Mouse (Mus musculus): ENCODE data around the gene 6430571L13Rik. TPM values are rescaled to one million over a fixed set of nuclear protein-coding genes. Genes with fewer than 3 reads are reported as not detected.

6430571L13Rik gene
- total and polyA plus RNA-seq, 2 experiments = 0.46 to 1.6 TPM

- Histone ChIP-seq H3K9ac (ENCODE audit: low read depth, low read length) (no peak overlapping the region), H3K79me2 (ENCODE audit: control insufficient read depth, insufficient read depth, low read length) (no peaks in the 10 kb centered on the region), H3K27ac (replicated peaks; ENCODE audit: insufficient read depth, low read depth, low read length) (no peak overlapping the region), H3K36me3 (ENCODE audit: control insufficient read depth, insufficient read depth, low read length) (no peaks in the 10 kb centered on the region), H3K27me3 (ENCODE audit: control insufficient read depth, insufficient read depth, low read length) (no peaks in the 10 kb centered on the region), H3K4me3 (ENCODE audit: insufficient read depth, low read depth, low read length) (no peak overlapping the region), H3K4me1 (ENCODE audit: control insufficient read depth, insufficient read depth, low read length) (no peaks in the 10 kb centered on the region)
- TF ChIP-seq POLR2A (IDR thresholded peaks at IDR 0.05; ENCODE audit: extremely low read depth, insufficient read depth, low read length) (no peak), CTCF (IDR thresholded peaks at IDR 0.05; ENCODE audit: low read depth, low read length) (no peak)
- no peak for DNase-seq (ENCODE audit: extremely low read depth, low read depth, low spot score)
- WGBS = 56% methylated on average over 2 of the region's 2 CpGs
Measured at GRCm38 (mm10) chr9:107388263-107388662, 47.9 kb downstream of the 6430571L13Rik start.

GRCm38 (mm10) chr9:107396397-107396796 is 56.0 kb downstream of the 6430571L13Rik start:
- 32% methylated on average over 4 of the region's 4 CpGs for WGBS
- Histone ChIP-seq H3K4me1 (ENCODE audit: control insufficient read depth, insufficient read depth, low read length) (no peaks in the 10 kb centered on the region), H3K27me3 (ENCODE audit: control insufficient read depth, insufficient read depth, low read length) (peaks cover 10% of the 10 kb centered on the region; the same call in 1 of the 2 replicates), H3K27ac (replicated peaks; ENCODE audit: insufficient read depth, low read depth, low read length) (no peak overlapping the region), H3K79me2 (ENCODE audit: control insufficient read depth, insufficient read depth, low read length) (no peaks in the 10 kb centered on the region), H3K9ac (ENCODE audit: low read depth, low read length) (no peak overlapping the region), H3K36me3 (ENCODE audit: control insufficient read depth, insufficient read depth, low read length) (no peaks in the 10 kb centered on the region), H3K4me3 (ENCODE audit: insufficient read depth, low read depth, low read length) (no peak overlapping the region)
- TF ChIP-seq POLR2A (IDR thresholded peaks at IDR 0.05; ENCODE audit: extremely low read depth, insufficient read depth, low read length) (no peak), CTCF (IDR thresholded peaks at IDR 0.05; ENCODE audit: low read depth, low read length) (no peak)
- no peak for DNase-seq (ENCODE audit: extremely low read depth, low read depth, low spot score)

- WGBS = 32% methylated on average over 11 of the region's 11 CpGs
- H3K4me1 ChIP-seq (ENCODE audit: control insufficient read depth, insufficient read depth, low read length) = no peaks in the 10 kb centered on the region
Measured at GRCm38 (mm10) chr9:107398968-107399367, 58.6 kb downstream of the 6430571L13Rik start.

GRCm38 (mm10) chr9:107399491-107399971 is 59.1 kb downstream of the 6430571L13Rik start, which contains the start of gene Cacna2d2:
Gene Cacna2d2, plus strand, starts transcription at chr9:107399612.
- H3K4me3 ChIP-seq (ENCODE audit: insufficient read depth, low read depth, low read length) = peak within 1 kb of the TSS; percentile 18; the same call in 1 of the 2 replicates
- H3K27me3 ChIP-seq (ENCODE audit: control insufficient read depth, insufficient read depth, low read length) = peaks cover 12% of the 10 kb centered on the region; the same call in 1 of the 2 replicates
- H3K9ac ChIP-seq (ENCODE audit: low read depth, low read length) = no peak within 1 kb of the TSS
- WGBS = 2% methylated on average over 47 of the region's 54 CpGs
- TF ChIP-seq POLR2A (IDR thresholded peaks at IDR 0.05; ENCODE audit: extremely low read depth, insufficient read depth, low read length) (no peak), CTCF (IDR thresholded peaks at IDR 0.05; ENCODE audit: low read depth, low read length) (no peak)
- H3K36me3 ChIP-seq (ENCODE audit: control insufficient read depth, insufficient read depth, low read length) = no peaks in the 10 kb centered on the region
- no peaks in the 10 kb centered on the region for H3K79me2 ChIP-seq (ENCODE audit: control insufficient read depth, insufficient read depth, low read length)
- no peaks in the 10 kb centered on the region for H3K4me1 ChIP-seq (ENCODE audit: control insufficient read depth, insufficient read depth, low read length)
- no peak for DNase-seq (ENCODE audit: extremely low read depth, low read depth, low spot score)
- H3K27ac ChIP-seq (replicated peaks; ENCODE audit: insufficient read depth, low read depth, low read length) = no peak within 1 kb of the TSS

More at GRCm38 (mm10) chr9:107398968-107399367, 58.6 kb downstream of the 6430571L13Rik start:
- Histone ChIP-seq H3K79me2 (ENCODE audit: control insufficient read depth, insufficient read depth, low read length) (no peaks in the 10 kb centered on the region), H3K27me3 (ENCODE audit: control insufficient read depth, insufficient read depth, low read length) (peaks cover 12% of the 10 kb centered on the region; the same call in 1 of the 2 replicates), H3K4me3 (ENCODE audit: insufficient read depth, low read depth, low read length) (no peak overlapping the region), H3K36me3 (ENCODE audit: control insufficient read depth, insufficient read depth, low read length) (no peaks in the 10 kb centered on the region), H3K9ac (ENCODE audit: low read depth, low read length) (no peak overlapping the region), H3K27ac (replicated peaks; ENCODE audit: insufficient read depth, low read depth, low read length) (no peak overlapping the region)
- no peak for TF ChIP-seq POLR2A (IDR thresholded peaks at IDR 0.05; ENCODE audit: extremely low read depth, insufficient read depth, low read length)
- no peak for TF ChIP-seq CTCF (IDR thresholded peaks at IDR 0.05; ENCODE audit: low read depth, low read length)
- no peak for DNase-seq (ENCODE audit: extremely low read depth, low read depth, low spot score)

GRCm38 (mm10) chr9:107400060-107400511 is 59.7 kb downstream of the 6430571L13Rik start:
- no peak overlapping the region for H3K27ac ChIP-seq (replicated peaks; ENCODE audit: insufficient read depth, low read depth, low read length)
- 3% methylated on average over 44 of the region's 45 CpGs for WGBS
- no peak for TF ChIP-seq CTCF (IDR thresholded peaks at IDR 0.05; ENCODE audit: low read depth, low read length)
- TF ChIP-seq POLR2A (IDR thresholded peaks at IDR 0.05; ENCODE audit: extremely low read depth, insufficient read depth, low read length) = no peak
- no peaks in the 10 kb centered on the region for H3K4me1 ChIP-seq (ENCODE audit: control insufficient read depth, insufficient read depth, low read length)
- H3K27me3 ChIP-seq (ENCODE audit: control insufficient read depth, insufficient read depth, low read length) = peaks cover 12% of the 10 kb centered on the region; the same call in 1 of the 2 replicates
- H3K9ac ChIP-seq (ENCODE audit: low read depth, low read length) = no peak overlapping the region
- no peaks in the 10 kb centered on the region for H3K36me3 ChIP-seq (ENCODE audit: control insufficient read depth, insufficient read depth, low read length)
- peak overlapping the region; percentile 18; the same call in 1 of the 2 replicates for H3K4me3 ChIP-seq (ENCODE audit: insufficient read depth, low read depth, low read length)
- no peak for DNase-seq (ENCODE audit: extremely low read depth, low read depth, low spot score)
- no peaks in the 10 kb centered on the region for H3K79me2 ChIP-seq (ENCODE audit: control insufficient read depth, insufficient read depth, low read length)

GRCm38 (mm10) chr9:107400666-107401285 is 60.4 kb downstream of the 6430571L13Rik start:
- Histone ChIP-seq H3K4me1 (ENCODE audit: control insufficient read depth, insufficient read depth, low read length) (no peaks in the 10 kb centered on the region), H3K4me3 (ENCODE audit: insufficient read depth, low read depth, low read length) (no peak overlapping the region), H3K36me3 (ENCODE audit: control insufficient read depth, insufficient read depth, low read length) (no peaks in the 10 kb centered on the region), H3K27ac (replicated peaks; ENCODE audit: insufficient read depth, low read depth, low read length) (no peak overlapping the region), H3K79me2 (ENCODE audit: control insufficient read depth, insufficient read depth, low read length) (no peaks in the 10 kb centered on the region), H3K9ac (ENCODE audit: low read depth, low read length) (no peak overlapping the region), H3K27me3 (ENCODE audit: control insufficient read depth, insufficient read depth, low read length) (peaks cover 12% of the 10 kb centered on the region; the same call in 1 of the 2 replicates)
- no peak for TF ChIP-seq POLR2A (IDR thresholded peaks at IDR 0.05; ENCODE audit: extremely low read depth, insufficient read depth, low read length)
- no peak for TF ChIP-seq CTCF (IDR thresholded peaks at IDR 0.05; ENCODE audit: low read depth, low read length)
- 18% methylated on average over 13 of the region's 13 CpGs for WGBS
- no peak for DNase-seq (ENCODE audit: extremely low read depth, low read depth, low spot score)

Other genes with a start within 250 kb of the 6430571L13Rik start
- 0.20 TPM in 1 of 2 replicates, not detected in the other for gene Dock3, start 108.7 kb upstream of the 6430571L13Rik start, total RNA-seq (2014; rRNA removed)
- gene Dock3, start 108.7 kb upstream of the 6430571L13Rik start, polyA plus RNA-seq (2012; rRNA removed) = not detected in 2 replicates
- gene Mapkapk3, start 50.7 kb upstream of the 6430571L13Rik start, total RNA-seq (2014; rRNA removed) = 1.8 and 3.4 TPM in 2 replicates
- gene Mapkapk3, start 50.7 kb upstream of the 6430571L13Rik start, polyA plus RNA-seq (2012; rRNA removed) = 3.9 and 6.0 TPM in 2 replicates
- 0.55 and 1.7 TPM in 2 replicates for gene Cish, start 44.6 kb upstream of the 6430571L13Rik start, total RNA-seq (2014; rRNA removed)
- 10.1 and 32.8 TPM in 2 replicates for gene Cish, start 44.6 kb upstream of the 6430571L13Rik start, polyA plus RNA-seq (2012; rRNA removed)
- 14.4 and 18.4 TPM in 2 replicates for gene Hemk1, start 2.3 kb upstream of the 6430571L13Rik start, total RNA-seq (2014; rRNA removed)
- gene Hemk1, start 2.3 kb upstream of the 6430571L13Rik start, polyA plus RNA-seq (2012; rRNA removed) = 19.6 and 28.1 TPM in 2 replicates
- gene Cacna2d2, start 59.0 kb downstream of the 6430571L13Rik start, total RNA-seq (2014; rRNA removed) = not detected in 2 replicates
- not detected in 2 replicates for gene Cacna2d2, start 59.0 kb downstream of the 6430571L13Rik start, polyA plus RNA-seq (2012; rRNA removed)
- 10.9 and 14.0 TPM in 2 replicates for gene Tmem115, start 193.3 kb downstream of the 6430571L13Rik start, total RNA-seq (2014; rRNA removed)
- gene Tmem115, start 193.3 kb downstream of the 6430571L13Rik start, polyA plus RNA-seq (2012; rRNA removed) = 40.2 and 47.3 TPM in 2 replicates
- gene Cyb561d2, start 201.6 kb downstream of the 6430571L13Rik start, total RNA-seq (2014; rRNA removed) = 11.0 and 11.9 TPM in 2 replicates
- 31.0 and 33.7 TPM in 2 replicates for gene Cyb561d2, start 201.6 kb downstream of the 6430571L13Rik start, polyA plus RNA-seq (2012; rRNA removed)
- 18.5 and 21.7 TPM in 2 replicates for gene Nprl2, start 201.6 kb downstream of the 6430571L13Rik start, total RNA-seq (2014; rRNA removed)
- gene Nprl2, start 201.6 kb downstream of the 6430571L13Rik start, polyA plus RNA-seq (2012; rRNA removed) = 24.8 and 26.8 TPM in 2 replicates
- 0.27 and 0.28 TPM in 2 replicates for gene Zmynd10, start 206.7 kb downstream of the 6430571L13Rik start, total RNA-seq (2014; rRNA removed)
- gene Zmynd10, start 206.7 kb downstream of the 6430571L13Rik start, polyA plus RNA-seq (2012; rRNA removed) = 0.10 and 0.20 TPM in 2 replicates
- gene Rassf1, start 211.0 kb downstream of the 6430571L13Rik start, total RNA-seq (2014; rRNA removed) = 6.0 and 6.6 TPM in 2 replicates
- 5.0 and 7.0 TPM in 2 replicates for gene Rassf1, start 211.0 kb downstream of the 6430571L13Rik start, polyA plus RNA-seq (2012; rRNA removed)
- gene Tusc2, start 222.7 kb downstream of the 6430571L13Rik start, total RNA-seq (2014; rRNA removed) = 22.6 and 27.4 TPM in 2 replicates
- 52.8 and 58.1 TPM in 2 replicates for gene Tusc2, start 222.7 kb downstream of the 6430571L13Rik start, polyA plus RNA-seq (2012; rRNA removed)
- gene Hyal2, start 227.3 kb downstream of the 6430571L13Rik start, total RNA-seq (2014; rRNA removed) = 38.4 and 49.0 TPM in 2 replicates
- gene Hyal2, start 227.3 kb downstream of the 6430571L13Rik start, polyA plus RNA-seq (2012; rRNA removed) = 64.1 and 66.3 TPM in 2 replicates
- 33.2 TPM in 2 replicates for gene Hyal1, start 236.3 kb downstream of the 6430571L13Rik start, total RNA-seq (2014; rRNA removed)
- 35.1 and 43.4 TPM in 2 replicates for gene Hyal1, start 236.3 kb downstream of the 6430571L13Rik start, polyA plus RNA-seq (2012; rRNA removed)
- gene Naa80, start 238.3 kb downstream of the 6430571L13Rik start, total RNA-seq (2014; rRNA removed) = 12.3 and 12.8 TPM in 2 replicates
- gene Naa80, start 238.3 kb downstream of the 6430571L13Rik start, polyA plus RNA-seq (2012; rRNA removed) = 88.5 and 130 TPM in 2 replicates
- 0.13 and 0.18 TPM in 2 replicates for gene Hyal3, start 240.2 kb downstream of the 6430571L13Rik start, total RNA-seq (2014; rRNA removed)
- 0.29 and 0.54 TPM in 2 replicates for gene Hyal3, start 240.2 kb downstream of the 6430571L13Rik start, polyA plus RNA-seq (2012; rRNA removed)
- 21.5 and 32.2 TPM in 2 replicates for gene Ifrd2, start 247.0 kb downstream of the 6430571L13Rik start, total RNA-seq (2014; rRNA removed)
- 54.6 and 56.2 TPM in 2 replicates for gene Ifrd2, start 247.0 kb downstream of the 6430571L13Rik start, polyA plus RNA-seq (2012; rRNA removed)

Measured in liver, adult 2 months (tissue).